Mouse (Mus musculus) frontal cortex, adult (tissue): ENCODE measurements around the gene Ccdc136.
"Not testable (repeated sequence)": the region's sequence is repeated elsewhere in the genome, so short reads cannot be mapped to it uniquely, and the experiment has no call there.

Experiments
- ATAC-seq: cut with Nextera tagmentation; 2 replicates; pipeline ENCODE4 v1.9.2; 2017; ENCODE audit warnings: mild to moderate bottlenecking, moderate library complexity, mixed read lengths; ENCODE audit not compliant: low TSS enrichment

Ccdc136 gene

DNA sequence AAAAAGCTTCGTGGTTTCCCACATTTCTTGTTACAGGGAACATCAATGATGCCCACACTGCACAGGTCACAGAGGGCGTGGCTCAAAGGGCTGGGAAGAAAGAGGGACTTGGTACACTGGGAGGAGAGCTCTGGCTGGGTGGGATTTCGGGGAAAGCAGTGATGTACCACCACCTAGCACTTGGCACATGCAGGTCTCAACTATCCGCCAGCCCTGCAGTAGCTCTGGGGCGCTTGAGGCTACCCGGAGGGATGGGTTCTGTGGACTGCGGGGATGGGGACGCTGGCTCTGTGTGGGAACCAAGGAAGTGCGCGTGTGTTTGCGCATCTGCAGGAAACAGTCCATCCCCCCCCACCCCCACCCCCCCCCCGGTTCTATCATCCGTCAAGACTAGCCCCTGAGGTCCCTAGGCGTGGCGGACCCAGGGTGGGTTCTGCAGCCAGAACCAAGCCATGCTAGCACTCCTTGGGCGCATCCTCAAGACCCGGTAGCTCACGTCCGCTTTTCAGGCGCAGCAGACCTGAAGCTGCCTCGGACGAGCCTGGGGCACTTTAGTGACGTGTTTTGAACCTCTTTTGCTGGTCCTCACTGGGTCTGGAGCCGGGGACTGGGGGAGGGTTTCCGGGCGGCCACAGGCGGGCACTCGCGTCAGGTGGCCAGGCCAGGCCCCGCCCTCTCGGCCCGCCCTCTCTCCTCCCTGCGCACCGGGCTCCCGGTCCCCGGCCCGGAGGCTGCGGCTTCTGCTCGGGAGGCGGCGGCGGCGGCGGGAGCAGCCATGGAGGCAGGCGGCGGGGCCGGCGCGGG lies at the start of gene Ccdc136:
TSS of gene Ccdc136 (plus strand) at position 400 of the 804 bp plus-strand sequence.
- ATAC-seq, result peak; percentile 84

DNA sequence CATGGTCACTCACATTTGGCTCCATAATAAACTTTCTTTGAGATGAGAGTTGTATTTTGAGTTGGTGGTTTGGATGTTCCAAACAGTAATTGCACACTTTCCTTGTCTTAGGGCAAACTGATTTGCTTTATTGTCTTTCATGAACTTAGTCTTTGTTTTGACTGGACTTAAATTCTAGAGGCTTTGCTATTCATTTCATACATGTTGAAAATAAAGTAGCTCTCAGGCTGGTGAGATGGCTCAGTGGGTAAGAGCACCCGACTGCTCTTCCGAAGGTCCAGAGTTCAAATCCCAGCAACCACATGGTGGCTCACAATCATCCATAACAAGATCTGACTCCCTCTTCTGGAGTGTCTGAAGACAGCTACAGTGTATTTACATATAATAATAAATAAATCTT lies 49.6 kb upstream of the Ccdc136 start:
- not testable (repeated sequence) for ATAC-seq

DNA sequence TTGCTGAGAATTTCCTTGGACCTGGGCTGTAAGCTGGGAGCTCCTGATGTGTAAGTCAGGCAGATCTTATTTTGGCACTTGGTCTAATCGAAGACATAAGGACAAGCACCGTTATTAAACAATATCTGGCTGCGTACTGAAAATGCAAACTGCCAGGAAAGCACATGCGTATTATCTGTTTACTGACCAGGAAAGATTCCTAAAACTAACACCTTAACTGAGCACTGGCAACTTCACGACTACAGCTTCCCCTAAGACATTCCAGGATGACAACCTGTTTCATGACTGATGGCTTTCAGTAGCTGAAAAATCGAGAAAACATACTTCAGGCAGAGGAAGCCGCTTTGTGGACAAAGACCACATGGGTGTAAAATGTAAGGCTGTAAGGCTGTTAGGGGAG lies 48.9 kb upstream of the Ccdc136 start:
- no peak for ATAC-seq

DNA sequence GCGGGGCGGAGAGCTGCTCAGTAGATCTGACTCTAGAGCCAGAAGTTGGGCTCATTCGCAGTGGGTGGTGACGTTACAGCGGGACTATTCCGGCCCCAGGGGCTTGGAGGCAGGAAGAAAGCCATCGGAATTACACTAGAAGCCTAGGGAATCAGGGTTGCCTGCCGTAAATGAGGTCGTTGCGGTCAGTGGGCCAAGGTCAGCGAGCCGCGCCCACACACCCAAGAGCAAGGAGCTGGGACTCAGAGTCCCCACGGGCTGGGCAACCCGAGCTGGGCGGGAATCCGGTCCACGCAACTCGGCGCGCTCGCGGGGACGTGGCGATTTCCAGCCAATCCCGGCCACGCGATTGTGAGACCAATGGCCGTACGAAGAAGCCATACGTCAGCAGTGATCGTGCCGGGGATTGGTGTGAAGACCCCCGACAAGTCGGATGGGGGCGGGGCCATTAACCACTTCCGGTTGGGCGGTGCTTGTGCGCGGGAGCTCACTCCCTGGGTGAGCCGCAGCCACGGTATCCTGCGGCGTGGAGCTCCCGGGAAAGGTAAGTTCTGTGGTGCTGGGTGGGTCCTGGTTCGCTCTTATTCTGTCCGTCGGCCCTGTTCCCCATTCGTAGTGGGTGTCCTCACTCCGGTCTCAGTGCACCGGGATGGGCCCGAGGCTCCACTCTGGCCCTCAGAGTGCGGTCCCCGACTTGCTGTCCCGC lies 48.3 kb upstream of the Ccdc136 start, which contains the start of gene Calu:
TSS of gene Calu (plus strand) at position 405 of the 706 bp plus-strand sequence.
- peak; percentile 98 for ATAC-seq

DNA sequence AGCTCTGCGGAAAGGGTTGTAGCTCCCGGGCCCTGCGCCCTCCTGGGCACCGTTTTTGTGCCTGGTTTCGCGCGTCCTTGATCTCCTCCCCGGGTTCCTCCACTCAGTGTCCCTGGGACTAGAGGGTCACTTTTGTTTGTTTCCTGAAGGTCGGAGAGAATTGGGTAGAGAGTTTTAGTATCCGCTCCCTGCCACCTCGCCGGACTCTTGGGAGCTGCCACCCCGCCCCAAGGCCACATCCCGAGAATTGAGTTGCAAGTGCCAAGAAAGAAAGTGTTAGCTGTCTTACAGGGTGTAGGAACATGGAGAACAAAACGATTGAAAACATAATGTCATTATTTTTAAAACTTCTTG lies 47.8 kb upstream of the Ccdc136 start:
- no peak for ATAC-seq

DNA sequence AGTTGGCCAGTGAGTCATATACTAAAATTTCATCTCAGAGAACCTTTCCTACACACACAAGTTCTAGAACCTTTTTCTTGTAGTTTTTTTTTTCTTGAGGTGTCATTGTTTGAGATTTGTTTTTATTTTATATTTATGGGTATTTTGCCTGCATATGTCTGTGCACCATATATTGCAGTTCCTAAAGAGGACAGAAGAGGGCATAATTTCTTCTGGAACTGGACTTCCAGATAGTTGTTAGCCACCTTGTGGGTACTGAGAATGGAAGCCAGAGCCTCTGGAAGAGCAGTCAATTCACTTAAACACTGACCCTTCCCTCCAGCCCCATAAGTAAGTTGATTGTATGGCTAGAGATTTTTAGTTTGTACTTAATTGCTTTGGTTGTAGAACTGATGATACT lies 44.5 kb upstream of the Ccdc136 start:
- no peak for ATAC-seq

DNA sequence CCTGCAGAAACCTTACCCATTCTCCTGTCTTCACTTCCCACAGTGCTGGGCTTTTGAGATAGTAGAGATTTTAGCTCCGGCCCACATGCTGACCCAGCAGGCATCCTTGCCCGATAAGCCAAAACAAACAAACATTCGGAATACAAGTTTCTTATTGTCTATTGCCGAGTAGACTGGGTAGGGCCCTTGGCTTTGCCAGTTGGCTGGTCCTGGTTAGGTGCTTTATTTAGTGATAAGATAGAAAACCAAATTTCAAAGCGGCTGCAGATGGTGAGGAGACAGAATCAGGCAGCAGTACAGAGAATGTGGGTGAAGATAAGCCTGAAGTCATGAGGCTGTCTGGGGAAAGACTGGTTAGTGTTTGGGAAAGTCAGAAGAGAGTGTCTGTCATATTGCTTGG lies 43.3 kb upstream of the Ccdc136 start:
- ATAC-seq, result peak; percentile 18; the same call in 1 of the 2 replicates

DNA sequence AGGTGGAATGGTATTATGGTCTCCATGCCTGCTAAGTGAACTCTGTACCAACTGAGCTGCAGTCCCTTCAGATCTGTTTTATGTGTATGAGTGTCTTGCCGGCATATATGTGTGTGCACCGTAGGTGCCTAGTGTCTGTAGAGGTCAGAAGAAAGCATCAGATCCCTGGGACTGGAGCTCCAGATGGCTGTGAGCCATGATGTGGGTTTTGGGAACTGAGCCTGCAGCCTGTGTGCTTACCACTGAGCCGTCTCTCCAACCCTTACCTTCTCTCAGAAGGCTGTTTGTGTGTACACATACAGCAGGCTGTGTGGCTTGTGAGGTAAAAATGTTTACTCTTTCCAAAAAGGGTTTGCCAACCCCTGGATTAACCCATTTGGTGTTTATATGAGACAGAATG lies 36.7 kb upstream of the Ccdc136 start:
- ATAC-seq, result no peak

DNA sequence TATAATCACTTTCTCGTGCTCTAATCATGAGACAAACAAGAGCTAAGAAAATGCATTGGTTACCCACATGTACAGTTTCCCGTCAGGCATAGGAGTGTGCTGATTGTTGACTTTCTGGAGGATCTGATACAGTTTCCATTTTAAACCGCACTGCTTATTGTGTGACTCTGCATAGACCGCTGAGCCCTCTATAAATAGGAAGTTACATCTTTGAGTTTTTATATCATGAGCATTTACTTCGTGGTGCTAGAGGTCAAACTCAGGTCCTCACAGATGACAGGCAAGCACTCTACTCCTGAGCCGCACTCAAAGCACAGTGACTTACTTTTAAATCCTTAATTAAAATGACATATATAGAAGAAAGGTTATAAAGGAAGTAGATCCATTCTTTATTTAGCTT lies 35.9 kb upstream of the Ccdc136 start:
- no peak for ATAC-seq

DNA sequence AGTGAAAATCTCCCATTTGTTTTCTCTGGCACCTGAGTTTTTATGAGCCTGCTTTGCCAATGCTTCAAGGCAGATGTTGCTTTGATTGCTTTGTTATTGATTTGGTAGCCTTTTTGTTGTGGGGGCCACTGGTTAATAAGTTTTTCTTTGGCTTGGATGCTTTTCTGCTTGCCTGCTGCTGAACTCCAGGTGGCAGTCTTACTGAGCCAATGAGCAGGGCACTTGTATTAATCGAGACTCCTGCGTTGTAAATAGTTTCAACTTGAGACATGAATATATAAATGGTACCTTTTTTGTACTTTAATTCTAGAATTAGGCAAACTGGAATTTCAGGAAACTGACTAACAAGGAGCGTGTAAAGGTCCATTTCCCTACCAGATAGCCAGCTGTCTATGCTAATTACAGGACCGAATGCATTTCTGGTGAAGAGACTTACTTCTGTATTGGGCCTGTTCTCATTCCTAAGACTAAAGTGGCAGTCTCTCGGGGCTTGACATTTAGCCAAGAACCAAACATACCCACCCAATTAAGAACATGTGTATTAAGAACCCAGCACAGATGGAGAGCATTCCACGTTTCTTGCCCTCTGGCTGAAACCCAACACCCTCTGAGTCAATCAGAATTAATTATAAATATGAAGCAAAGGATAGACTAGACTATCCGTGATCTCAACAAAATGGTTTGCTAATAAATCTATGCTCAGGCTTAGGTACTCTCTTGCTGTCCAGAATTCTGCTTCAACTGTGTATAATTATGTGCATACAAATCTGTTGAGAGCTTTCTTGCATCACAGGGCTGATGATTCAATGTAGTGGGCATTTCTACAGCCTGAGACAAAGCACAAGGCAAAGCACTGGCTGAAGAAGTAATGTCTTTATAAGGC lies 33.6 kb upstream of the Ccdc136 start:
- peak; percentile 76 for ATAC-seq

DNA sequence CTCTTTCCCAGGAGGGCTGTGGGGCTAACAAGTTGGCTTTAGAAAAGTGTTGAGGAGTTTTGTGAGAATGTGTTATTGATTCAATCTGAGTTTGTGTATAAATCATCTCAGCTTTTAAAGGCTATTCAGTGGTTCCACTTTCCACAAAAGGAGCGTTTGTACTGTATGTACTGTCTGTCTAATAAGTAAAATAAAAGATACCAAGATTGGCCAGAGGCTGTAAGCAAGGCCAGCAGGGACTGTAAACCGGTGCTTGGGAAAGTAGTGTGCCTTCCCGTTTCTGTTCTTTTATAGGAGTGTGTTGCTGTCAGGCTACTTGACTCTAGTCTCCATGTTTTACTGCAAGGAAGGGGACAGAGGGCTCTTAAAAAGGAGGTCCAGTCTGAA lies 33.0 kb upstream of the Ccdc136 start:
- ATAC-seq, result no peak

DNA sequence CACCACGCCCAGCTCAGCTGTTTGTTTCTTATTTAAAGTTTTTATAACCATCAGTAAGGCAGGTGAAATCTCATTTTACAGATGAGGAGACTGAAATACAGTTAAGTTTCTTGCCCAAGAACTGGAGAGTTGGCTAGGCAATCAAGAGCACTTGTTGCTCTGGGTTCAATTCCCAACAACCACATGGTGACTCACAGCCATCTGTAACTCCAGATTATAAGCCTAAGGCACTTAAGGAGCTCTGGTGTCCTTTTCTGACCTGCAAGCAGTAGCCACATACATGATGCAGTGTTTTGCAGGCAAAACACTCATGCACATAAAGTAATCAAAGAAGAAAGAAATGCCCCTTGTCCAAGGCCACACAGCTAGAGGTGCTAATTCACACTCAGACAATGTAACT lies 30.8 kb upstream of the Ccdc136 start:
- ATAC-seq, result no peak

DNA sequence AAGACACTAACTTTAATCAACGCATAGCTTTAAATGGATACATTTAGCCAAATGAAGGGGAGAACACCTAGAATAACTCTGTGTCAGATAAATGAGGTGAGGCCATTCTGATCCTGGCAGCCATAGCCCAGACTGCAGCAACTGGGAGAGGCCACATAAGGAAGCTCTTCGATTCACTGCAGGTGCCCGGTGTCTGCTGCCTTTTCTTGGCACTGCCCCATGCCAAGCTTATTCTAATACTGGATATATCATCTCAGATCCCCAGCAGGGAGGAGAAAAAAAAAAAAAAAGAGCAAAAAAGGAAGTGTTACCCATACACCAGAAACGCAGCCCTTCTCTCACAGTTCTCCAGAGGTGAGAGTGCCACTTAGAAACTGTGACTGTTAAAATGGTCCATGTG lies 18.7 kb upstream of the Ccdc136 start:
- ATAC-seq, result 0 out of 2 replicates have a peak, but pooled peaks have one; percentile 21

DNA sequence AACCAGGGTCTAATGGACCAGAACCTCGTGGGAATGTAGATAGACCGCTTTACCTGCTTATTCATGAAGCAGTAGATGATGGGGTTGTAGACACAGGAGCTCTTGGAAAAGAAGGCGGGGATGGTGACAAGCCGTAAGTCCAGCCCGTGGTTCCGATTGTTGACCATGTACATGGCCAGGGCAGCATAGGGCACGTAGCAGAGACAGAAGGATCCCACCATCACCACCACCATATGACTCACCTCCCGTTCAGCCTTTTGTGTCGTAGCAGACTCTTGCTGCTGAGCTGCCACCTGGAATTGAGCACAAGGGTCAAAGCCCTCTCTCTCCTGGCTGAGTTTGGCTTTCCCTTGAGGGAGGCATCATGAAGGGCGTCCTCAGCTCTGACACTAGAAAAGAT lies 17.4 kb upstream of the Ccdc136 start:
- no peak for ATAC-seq

DNA sequence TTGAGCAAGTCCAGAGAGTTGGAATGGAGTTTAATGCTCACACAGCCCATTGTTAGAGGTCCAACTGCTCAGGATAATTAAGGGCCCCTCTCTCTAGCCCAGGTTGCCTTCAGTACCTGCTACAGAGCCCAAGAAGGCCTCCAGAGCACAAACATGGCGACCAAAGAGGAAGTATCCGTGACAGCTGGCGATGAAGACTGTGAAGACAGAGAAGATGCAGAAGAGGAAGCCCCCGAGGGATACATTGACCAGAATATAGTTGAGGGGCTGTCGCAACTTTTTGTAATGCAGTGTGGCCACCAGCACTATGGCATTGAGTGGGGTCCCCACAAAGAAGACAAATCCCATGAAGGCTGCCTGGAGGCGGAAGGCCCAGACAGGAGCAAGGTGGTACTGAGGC lies 16.2 kb upstream of the Ccdc136 start:
- no peak for ATAC-seq

DNA sequence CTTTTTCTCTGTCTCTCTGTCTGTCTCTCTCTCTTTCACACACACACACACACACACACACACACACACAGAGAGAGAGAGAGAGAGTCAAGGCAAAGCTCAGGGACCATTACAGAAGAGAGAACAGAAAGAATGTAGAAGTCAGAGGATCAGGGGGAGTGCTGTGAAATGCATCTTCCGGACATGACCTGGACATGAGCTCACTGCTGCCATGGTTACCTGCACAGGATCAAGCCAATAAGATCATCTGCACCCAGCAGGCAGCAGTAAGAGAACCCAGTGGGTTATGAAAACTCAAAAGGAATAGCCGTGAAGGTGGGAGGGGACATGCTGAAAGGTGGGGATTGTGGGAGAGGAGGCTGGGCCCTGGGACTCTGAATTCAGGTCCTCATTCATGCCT lies 13.7 kb upstream of the Ccdc136 start:
- no peak for ATAC-seq

DNA sequence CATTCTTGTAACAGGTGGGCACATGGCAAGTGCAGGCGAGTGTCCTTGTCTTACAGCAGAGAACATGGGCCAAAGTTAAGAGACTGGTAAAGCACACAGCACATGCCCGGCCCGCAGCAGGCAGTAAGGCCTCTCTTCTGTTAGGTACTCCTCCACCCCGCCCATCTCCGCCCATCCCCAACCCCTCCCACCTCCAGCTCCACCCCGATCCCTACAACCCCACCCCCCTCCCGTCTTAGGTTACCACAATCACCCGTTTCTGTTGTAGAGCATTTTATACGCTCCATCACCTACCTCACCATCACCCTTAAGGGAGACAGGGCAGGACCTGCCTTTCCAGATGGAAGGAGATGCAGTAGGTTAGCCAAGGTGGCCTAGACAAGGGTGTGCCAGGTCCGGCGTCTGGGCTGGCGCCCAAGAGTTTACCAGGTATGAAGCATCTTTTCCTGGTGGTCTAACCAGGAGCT lies 8.0 kb upstream of the Ccdc136 start, which contains the start of gene Opn1sw:
TSS of gene Opn1sw (minus strand) at position 417 of the 467 bp plus-strand sequence.
- no peak for ATAC-seq

DNA sequence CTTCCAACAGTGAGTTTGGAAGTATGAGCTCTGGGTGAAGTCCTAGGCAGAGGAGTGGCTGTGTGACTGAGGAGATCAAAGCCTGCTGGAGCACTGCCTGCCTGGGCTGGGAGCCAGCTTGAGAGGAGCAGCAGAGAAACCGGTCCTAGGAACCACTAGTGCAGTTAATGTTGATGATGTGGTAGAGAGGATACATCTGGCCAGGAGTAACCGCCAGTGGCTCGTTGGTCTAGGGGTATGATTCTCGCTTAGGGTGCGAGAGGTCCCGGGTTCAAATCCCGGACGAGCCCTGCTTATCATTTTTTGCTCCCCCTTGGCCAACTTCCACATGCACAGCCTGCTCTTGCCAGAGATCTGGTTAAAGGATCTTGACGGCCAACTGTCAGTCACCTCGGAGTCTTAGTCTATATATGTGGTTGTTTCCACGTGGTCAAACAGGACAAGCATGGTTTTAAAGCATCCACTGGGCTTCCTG lies 7.5 kb upstream of the Ccdc136 start:
- peak; percentile 86 for ATAC-seq

DNA sequence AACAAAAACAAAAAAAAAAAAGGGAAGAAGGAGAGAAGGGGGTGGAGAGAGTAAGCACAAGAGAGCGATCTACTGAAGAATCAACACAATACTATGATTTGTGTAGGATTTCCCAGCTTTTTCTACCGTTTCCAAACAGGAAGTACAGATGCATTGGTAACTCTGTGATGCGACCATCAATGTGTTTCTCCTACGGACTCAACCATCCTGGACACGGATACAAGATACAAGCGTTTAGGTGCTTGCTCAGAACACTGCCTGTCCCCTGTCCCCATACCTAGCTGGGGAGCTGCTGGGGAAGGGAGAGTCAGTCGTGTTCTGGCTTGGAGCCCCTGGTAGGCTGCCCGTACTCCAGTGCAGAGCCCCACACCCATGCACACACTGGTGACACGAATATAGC lies 6.7 kb upstream of the Ccdc136 start:
- ATAC-seq, result no peak

DNA sequence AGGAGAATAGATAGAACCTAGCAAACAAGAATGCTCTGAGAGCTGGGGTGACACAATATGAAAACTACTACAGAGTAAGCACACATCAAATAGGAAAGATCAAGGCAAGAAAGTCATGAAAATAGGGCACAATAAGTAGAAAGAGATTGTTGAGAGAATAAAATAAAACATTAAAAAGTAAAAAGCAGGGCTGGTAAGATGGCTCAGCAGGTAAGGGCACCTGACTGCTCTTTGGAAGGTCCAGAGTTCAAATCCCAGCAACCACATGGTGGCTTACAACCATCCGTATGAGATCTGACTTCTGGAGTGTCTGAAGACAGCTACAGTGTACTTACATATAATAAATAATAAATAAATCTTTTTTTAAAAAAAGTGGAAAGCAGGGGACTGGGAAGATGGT lies 5.6 kb upstream of the Ccdc136 start:
- not testable (repeated sequence) for ATAC-seq

DNA sequence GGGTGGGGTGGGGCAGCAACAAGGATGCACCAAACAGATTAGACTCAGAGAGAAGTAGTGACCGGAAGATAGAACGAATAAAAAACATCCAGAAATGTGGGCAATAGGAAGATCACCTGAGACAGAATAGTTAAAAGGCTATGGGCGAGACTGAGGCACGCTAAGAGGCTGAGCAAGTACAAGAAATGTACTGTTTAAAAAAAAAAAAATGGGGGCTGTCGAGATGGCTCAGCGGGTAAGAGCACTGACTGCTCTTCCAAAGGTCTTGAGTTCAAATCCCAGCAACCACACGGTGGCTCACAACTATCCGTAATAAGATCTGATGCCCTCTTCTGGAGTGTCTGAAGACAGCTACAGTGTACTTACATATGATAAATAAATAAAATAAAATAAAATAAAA lies 4.9 kb upstream of the Ccdc136 start:
- not testable (repeated sequence) for ATAC-seq

DNA sequence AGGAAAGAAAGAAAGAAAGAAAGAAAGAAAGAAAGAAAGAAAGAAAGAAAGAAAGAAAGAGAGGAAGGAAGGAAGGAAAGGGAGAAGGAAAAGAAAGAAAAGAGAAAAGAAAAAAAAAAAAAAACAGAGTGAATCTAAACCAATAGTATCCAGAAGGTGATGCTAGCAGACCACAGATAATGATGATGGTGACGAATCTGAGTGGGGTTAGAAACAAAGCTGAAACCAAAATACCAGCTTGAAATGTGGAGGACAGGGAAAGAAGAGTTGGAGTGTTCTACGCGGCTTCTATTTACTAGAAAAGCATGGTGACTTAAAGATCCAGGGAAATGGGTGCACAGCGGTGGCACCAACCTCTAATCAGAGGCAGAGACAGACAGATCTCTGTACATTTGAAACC lies 4.3 kb upstream of the Ccdc136 start:
- ATAC-seq, result no peak
